Mouse (Mus musculus): Measurements from ENCODE around the gene Cyp2w1. TPM values are rescaled to one million over a fixed set of nuclear protein-coding genes. Genes with fewer than 3 reads are reported as not detected.
A peak's percentile ranks its signal among the peaks of the same experiment; 100 is the strongest.

The Cyp2w1 gene
- polyA plus RNA-seq, 1 experiment from 2014 or later = not detected

DNA sequence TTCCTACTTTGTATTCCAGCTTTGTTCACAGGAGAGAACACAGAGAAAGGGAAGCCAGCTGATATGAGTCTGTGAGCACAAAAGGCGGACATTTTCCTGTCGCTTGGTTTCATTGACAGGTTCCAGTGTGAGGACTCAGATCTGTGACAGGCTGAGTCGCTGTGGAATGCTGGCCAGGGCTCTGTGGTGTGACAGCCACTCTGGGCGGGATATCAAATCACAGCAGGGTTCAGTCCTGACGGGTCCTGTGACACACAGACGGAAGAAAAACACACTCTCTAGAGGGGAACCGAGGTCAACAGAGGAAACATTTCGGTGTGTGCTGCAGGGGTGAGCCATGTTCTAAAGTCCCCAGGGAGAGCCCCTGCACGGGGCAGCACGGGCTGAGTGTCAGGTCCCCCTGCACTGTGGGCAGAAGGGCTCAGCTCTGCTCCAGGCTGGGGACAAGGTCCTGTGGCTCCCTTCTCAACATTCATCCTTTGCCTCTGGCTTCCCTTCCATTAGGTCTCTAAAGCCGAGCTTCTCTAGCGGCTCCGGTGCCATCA lies 14.5 kb upstream of the Cyp2w1 start:
- no peak overlapping the region for H3K27ac ChIP-seq
- DNase-seq (ENCODE audit: low spot score) = no peak
- no peak overlapping the region for H3K4me3 ChIP-seq
- 87% methylated on average over 13 of the region's 13 CpGs for WGBS
- no peaks in the 10 kb centered on the region for H3K9me3 ChIP-seq (replicated peaks)
- H3K4me1 ChIP-seq = no peaks in the 10 kb centered on the region
- H3K27me3 ChIP-seq (ENCODE audit: low read depth, poor library complexity, severe bottlenecking) = no peaks in the 10 kb centered on the region
- H3K36me3 ChIP-seq = peaks cover 81% of the 10 kb centered on the region

DNA sequence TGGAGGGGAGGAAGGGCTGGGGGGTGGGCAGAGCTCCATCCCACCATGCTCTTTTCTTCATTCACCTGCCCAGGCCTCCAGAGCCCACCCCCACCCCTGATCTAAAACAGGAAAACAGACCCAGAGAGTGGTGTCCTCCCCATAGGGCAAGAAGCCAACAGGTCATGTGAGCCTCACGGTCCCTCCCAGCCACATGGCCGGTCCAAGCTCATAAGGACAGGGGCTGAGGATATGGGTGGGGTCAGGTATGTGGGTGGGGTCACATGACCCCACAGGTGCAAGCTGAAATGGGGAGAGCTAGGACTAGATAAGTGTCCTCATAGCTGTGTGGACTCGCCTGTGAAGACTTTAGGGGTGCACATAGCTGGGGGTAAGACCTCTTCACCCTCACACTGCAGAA lies 14.0 kb upstream of the Cyp2w1 start:
- Histone ChIP-seq H3K36me3 (peaks cover 82% of the 10 kb centered on the region), H3K4me3 (no peak overlapping the region), H3K27me3 (ENCODE audit: low read depth, poor library complexity, severe bottlenecking) (no peaks in the 10 kb centered on the region), H3K27ac (no peak overlapping the region), H3K4me1 (peaks cover under 1% of the 10 kb centered on the region; the same call in 1 of the 2 replicates), H3K9me3 (replicated peaks) (no peaks in the 10 kb centered on the region)
- no peak for DNase-seq (ENCODE audit: low spot score)
- WGBS = 89% methylated on average over 3 of the region's 3 CpGs

DNA sequence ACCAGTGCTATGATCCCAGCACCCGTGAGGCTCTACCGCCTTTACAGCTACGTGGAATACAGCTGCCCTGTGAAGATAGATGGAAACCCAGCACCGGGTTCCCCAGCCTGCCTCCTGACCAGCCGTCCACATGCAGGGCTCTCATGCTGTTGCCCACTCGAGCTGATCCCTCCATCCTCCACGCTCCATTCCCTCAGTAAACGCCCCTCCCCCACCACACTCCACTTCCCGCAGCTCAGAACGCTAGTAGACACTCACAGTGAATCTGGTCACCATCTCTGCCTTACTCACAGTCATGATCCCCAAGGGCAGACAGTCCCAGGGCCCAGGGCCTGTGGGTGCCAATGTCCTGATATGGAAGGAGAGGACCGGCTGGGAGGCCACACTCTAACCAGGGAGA lies 13.5 kb upstream of the Cyp2w1 start:
- H3K4me1 ChIP-seq = peaks cover 5% of the 10 kb centered on the region
- no peaks in the 10 kb centered on the region for H3K9me3 ChIP-seq (replicated peaks)
- 87% methylated on average over 11 of the region's 11 CpGs for WGBS
- H3K36me3 ChIP-seq = peaks cover 82% of the 10 kb centered on the region
- no peaks in the 10 kb centered on the region for H3K27me3 ChIP-seq (ENCODE audit: low read depth, poor library complexity, severe bottlenecking)
- DNase-seq (ENCODE audit: low spot score) = no peak
- H3K4me3 ChIP-seq = no peak overlapping the region
- H3K27ac ChIP-seq = no peak overlapping the region

DNA sequence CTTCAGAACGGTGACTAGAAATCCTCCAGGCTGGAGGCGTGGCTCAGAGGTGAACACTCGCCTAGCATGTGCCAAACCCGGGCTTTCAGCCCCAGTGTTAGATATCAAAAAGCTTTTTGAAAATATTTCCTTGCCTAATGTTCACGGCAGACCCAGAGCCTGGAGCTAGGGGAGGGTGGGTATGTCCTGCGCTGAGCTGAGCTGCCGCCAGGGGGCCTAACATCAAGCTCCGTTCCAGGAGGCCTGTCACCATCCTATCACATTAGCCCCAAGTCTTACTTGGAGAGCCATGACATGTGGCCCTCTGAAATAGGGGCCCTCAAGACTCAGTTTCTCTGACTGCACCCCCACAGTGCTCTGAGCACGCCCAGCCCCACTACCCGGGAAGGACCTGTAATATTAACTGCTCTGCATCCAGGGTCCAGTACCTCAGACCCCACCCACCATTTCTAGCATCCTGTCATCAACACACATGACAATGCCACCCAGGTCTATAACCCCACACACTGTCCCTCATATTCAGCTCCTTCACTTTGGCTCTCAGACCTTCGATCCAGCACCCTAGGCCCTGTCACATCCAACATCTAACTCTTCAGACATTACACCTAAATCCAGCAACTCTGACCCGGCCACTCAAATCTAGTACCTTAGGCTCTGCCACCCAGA lies 8.3 kb upstream of the Cyp2w1 start:
- Histone ChIP-seq H3K27ac (peak overlapping the region; percentile 89), H3K9me3 (replicated peaks) (no peaks in the 10 kb centered on the region), H3K27me3 (ENCODE audit: low read depth, poor library complexity, severe bottlenecking) (no peaks in the 10 kb centered on the region), H3K36me3 (peaks cover 37% of the 10 kb centered on the region), H3K4me3 (peak overlapping the region; percentile 87), H3K4me1 (peaks cover 16% of the 10 kb centered on the region)
- WGBS = 6% methylated on average over 12 of the region's 12 CpGs
- peak; percentile 86 for DNase-seq (ENCODE audit: low spot score)

DNA sequence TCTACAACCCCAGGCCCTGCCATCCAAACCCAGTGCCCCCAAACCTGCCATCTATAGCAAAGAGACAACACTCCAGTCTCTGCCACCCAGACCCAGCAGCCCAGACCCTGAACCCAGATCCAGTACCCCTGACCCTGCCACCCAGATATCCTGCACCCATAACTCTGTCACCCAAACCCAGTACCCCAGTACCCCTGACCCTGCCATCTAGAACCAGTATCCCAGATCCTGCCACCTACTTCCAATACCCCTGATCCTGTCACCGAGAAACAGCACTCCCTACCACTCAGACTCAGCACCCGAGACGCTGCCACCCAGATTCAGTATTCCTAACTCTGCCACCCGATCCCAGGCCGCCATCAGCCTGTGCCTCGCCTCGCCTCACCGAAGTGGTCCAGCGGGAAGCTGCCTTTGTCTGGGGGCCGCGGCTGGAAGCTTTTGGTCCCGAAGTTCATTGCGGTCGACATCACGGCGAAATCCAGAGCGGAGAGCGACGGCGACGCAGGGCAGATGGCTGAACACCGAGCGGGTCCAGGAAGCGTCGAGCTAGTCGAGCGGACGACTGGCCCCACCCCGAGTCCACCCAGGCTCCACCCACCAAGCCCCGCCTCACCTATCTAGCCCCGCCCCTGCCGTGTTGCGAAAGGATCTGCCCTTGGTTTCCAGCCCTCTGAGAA lies 7.6 kb upstream of the Cyp2w1 start:
- DNase-seq (ENCODE audit: low spot score) = peak; percentile 94
- no peaks in the 10 kb centered on the region for H3K27me3 ChIP-seq (ENCODE audit: low read depth, poor library complexity, severe bottlenecking)
- H3K36me3 ChIP-seq = peaks cover 30% of the 10 kb centered on the region
- peak overlapping the region; percentile 87 for H3K4me3 ChIP-seq
- peaks cover 16% of the 10 kb centered on the region for H3K4me1 ChIP-seq
- WGBS = under 1% methylated on average over 33 of the region's 33 CpGs
- H3K9me3 ChIP-seq (replicated peaks) = no peaks in the 10 kb centered on the region
- H3K27ac ChIP-seq = peak overlapping the region; percentile 89

DNA sequence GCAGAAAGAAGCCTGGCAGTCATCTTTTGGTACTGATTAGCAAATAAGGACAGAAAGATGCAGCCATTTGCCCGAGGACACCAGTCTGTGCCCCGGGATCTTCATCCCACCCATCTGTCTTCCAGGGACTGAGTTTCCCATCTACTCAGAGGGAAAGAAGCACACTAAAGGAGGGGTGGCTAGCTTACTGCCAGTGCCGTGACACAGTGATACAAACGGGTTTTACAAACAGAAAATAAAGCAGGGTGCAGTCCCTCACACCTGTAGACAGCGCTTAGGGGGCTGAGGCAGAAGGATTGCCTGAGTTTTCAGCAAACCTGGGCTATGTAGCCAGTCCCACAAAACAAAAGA lies 7.1 kb upstream of the Cyp2w1 start:
- Histone ChIP-seq H3K27ac (peak overlapping the region; percentile 89; the same call in 1 of the 2 replicates), H3K4me3 (peak overlapping the region; percentile 87)
- WGBS = 11% methylated on average over 5 of the region's 5 CpGs

DNA sequence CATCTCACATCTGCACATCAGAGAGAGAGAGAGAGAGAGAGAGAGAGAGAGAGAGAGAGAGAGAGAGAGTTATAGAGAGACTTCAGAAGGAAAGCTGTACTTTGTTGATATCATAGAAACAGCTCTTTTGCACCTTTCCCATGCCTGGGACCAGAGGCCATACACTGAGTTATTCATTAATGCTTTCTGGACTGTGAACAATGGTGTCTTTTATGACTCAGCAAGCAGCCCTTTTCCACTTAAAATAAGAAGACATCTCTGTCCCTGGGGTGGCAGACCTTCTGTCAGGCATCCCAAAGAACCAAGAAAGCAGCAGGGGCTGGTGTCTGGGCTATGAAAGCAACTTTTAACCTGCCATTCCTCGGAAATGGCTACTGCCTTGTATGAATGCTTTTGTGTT lies 5.2 kb upstream of the Cyp2w1 start:
- Histone ChIP-seq H3K27me3 (ENCODE audit: low read depth, poor library complexity, severe bottlenecking) (peaks cover 17% of the 10 kb centered on the region), H3K4me1 (peaks cover 36% of the 10 kb centered on the region), H3K9me3 (replicated peaks) (no peaks in the 10 kb centered on the region), H3K27ac (no peak overlapping the region), H3K36me3 (peaks cover 8% of the 10 kb centered on the region), H3K4me3 (no peak overlapping the region)
- WGBS = 74% methylated on average over 1 of the region's 1 CpGs
- no peak for DNase-seq (ENCODE audit: low spot score)

More for the DNA sequence above, 7.1 kb upstream of the Cyp2w1 start:
- Histone ChIP-seq H3K9me3 (replicated peaks) (no peaks in the 10 kb centered on the region), H3K36me3 (peaks cover 25% of the 10 kb centered on the region), H3K27me3 (ENCODE audit: low read depth, poor library complexity, severe bottlenecking) (no peaks in the 10 kb centered on the region), H3K4me1 (peaks cover 19% of the 10 kb centered on the region)
- DNase-seq (ENCODE audit: low spot score) = no peak

DNA sequence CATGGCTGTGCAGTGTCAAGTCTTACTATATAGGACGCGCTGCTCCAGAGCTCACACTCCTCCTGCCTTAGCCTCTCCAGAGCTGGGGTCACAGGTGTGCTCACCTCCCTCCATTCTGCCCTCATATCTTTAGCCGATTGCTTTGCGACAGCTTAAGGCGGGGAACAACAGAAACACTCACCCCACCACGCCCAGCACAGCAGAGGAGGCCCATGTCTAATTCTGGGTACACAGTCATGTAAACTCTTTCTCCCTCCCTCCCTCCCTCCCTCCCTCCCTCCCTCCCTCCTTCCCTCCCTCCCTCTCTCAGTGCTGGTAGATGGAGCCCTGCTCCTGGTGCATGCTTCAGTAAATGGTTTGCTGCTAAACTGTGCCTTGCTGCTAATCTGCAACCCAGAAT lies 2.7 kb upstream of the Cyp2w1 start:
- no peaks in the 10 kb centered on the region for H3K9me3 ChIP-seq (replicated peaks)
- no peaks in the 10 kb centered on the region for H3K36me3 ChIP-seq

DNA sequence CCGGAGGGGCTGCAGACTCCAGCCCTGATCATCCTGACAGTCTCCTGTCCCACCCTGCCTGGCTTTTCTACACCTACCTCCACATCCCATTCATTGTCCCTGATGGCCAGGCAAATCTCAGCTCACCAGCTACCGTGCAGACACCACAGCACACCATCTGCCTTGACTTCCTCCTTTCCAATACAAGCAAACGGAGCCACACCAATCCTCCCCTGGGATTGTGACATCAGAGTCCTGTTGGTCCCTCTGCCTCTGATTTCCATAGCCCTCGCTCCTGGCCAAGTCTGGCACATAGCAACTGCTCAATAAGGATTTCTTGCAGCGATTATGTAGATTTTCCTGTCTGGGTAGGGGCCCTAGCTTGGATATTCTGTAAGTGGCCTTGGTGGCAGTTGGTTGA lies 1.3 kb upstream of the Cyp2w1 start, which contains the start of gene Cox19:
Gene Cox19, minus strand, starts transcription at position 285 of the 400 bp plus-strand sequence.
- no peaks in the 10 kb centered on the region for H3K36me3 ChIP-seq
- no peak for DNase-seq (ENCODE audit: low spot score)
- H3K4me1 ChIP-seq = peaks cover 25% of the 10 kb centered on the region
- WGBS = 52% methylated on average over 5 of the region's 5 CpGs
- 0 out of 2 replicates have a peak within 1 kb of the TSS, but pooled peaks have one; percentile 1 for H3K4me3 ChIP-seq
- peaks cover 29% of the 10 kb centered on the region for H3K27me3 ChIP-seq (ENCODE audit: low read depth, poor library complexity, severe bottlenecking)
- peak within 1 kb of the TSS; percentile 19 for H3K27ac ChIP-seq
- no peaks in the 10 kb centered on the region for H3K9me3 ChIP-seq (replicated peaks)

More for the DNA sequence above, 2.7 kb upstream of the Cyp2w1 start:
- WGBS = 84% methylated on average over 6 of the region's 6 CpGs
- Histone ChIP-seq H3K27ac (no peak overlapping the region), H3K27me3 (ENCODE audit: low read depth, poor library complexity, severe bottlenecking) (peaks cover 27% of the 10 kb centered on the region), H3K4me3 (no peak overlapping the region), H3K4me1 (peaks cover 29% of the 10 kb centered on the region)
- no peak for DNase-seq (ENCODE audit: low spot score)

DNA sequence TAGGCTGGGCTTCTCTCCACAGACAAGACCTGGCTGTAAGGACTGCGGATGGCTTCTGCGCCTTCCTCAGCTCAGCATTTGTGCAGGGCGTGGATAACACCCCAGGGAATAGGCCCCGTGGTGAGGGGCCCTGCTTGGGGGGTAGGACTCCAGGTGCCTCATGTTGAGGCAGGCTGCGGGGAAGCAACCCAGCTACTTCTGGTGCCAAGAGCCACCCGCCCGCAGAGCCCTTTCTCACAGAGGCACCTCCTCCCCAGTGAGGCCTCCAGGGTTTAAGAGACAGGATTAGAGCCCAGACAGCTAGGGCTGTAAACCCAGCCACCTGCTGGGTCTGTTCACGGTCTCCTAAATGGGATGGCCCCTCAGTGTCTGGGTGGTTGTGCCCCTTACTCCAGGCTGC lies 789 bp upstream of the Cyp2w1 start:
- WGBS = 27% methylated on average over 8 of the region's 8 CpGs
- H3K4me1 ChIP-seq = peaks cover 28% of the 10 kb centered on the region
- DNase-seq (ENCODE audit: low spot score) = no peak

DNA sequence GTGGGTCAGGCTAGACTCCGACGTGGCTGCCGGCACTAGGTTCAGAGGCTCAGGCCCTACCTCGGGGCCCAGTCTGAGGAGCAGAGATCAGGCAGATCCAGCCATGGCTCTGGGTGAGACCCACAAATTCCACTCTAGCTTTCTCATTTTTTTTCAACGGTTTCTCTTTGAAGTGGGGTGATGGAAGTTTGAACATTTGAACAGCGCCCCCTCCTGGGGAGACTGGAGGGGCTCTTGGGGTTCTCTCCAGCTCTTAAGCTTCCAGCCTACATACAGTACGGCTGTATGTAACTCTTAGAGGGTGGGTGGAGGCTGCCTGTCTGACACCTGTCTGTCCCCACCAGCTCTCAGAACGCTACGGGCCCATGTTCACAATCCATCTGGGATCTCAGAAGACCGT lies 1.1 kb downstream of the Cyp2w1 start:
- no peak for DNase-seq (ENCODE audit: low spot score)
- Histone ChIP-seq H3K27ac (no peak overlapping the region), H3K27me3 (ENCODE audit: low read depth, poor library complexity, severe bottlenecking) (peaks cover 31% of the 10 kb centered on the region), H3K4me1 (peaks cover 35% of the 10 kb centered on the region), H3K36me3 (no peaks in the 10 kb centered on the region), H3K4me3 (no peak overlapping the region), H3K9me3 (replicated peaks) (no peaks in the 10 kb centered on the region)
- 61% methylated on average over 10 of the region's 10 CpGs for WGBS

More for the DNA sequence above, 789 bp upstream of the Cyp2w1 start:
- peak overlapping the region; percentile 19 for H3K27ac ChIP-seq
- H3K4me3 ChIP-seq = 0 out of 2 replicates have a peak overlapping the region, but pooled peaks have one; percentile 1
- no peaks in the 10 kb centered on the region for H3K9me3 ChIP-seq (replicated peaks)
- no peaks in the 10 kb centered on the region for H3K36me3 ChIP-seq
- peaks cover 31% of the 10 kb centered on the region for H3K27me3 ChIP-seq (ENCODE audit: low read depth, poor library complexity, severe bottlenecking)

DNA sequence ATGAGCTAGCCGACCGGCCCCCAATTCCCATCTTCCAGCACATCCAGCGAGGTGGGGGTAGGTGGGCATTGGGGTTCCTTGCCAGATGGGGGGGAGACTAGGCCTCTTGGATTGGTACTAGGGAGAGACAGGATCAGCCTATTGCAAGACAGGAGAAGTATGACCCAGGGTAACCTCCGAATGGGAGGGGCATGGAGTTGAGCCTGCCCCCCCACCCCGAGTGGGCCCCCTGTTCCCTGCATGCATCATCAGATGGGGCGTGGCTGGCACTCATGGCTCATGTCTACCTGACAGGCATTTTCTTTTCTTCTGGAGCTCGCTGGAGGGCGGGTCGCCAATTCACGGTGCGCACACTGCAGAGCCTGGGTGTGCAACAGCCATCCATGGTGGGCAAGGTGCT lies 1.5 kb downstream of the Cyp2w1 start:
- H3K27ac ChIP-seq = no peak overlapping the region
- WGBS = 85% methylated on average over 11 of the region's 11 CpGs
- H3K4me3 ChIP-seq = no peak overlapping the region
- peaks cover 35% of the 10 kb centered on the region for H3K4me1 ChIP-seq
- no peaks in the 10 kb centered on the region for H3K9me3 ChIP-seq (replicated peaks)
- H3K27me3 ChIP-seq (ENCODE audit: low read depth, poor library complexity, severe bottlenecking) = peaks cover 31% of the 10 kb centered on the region
- no peaks in the 10 kb centered on the region for H3K36me3 ChIP-seq
- DNase-seq (ENCODE audit: low spot score) = no peak

DNA sequence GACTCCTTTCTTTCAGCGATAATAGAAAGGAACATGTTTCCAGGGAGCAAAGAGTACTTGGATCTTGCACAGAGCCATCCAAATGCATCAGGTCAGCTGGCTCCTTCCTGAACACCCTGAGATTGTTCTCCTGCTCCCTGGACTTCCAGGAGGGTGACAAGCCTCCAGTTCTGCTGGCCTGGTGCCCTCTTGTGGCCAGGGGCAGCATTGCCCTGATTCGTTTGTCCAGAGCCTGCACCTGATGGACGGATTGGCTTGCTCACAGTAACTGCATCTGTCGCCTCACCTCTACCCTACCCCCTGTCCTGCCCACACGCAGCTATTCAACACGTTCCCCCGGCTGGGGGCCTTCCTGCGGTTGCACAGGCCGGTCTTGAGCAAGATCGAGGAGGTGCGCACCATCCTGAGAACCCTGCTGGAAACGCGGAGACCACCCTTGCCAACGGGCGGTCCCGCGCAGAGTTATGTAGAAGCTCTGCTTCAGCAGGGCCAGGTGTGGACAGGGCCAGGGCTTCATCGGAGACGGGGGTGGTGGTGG lies 2.9 kb downstream of the Cyp2w1 start:
- no peaks in the 10 kb centered on the region for H3K9me3 ChIP-seq (replicated peaks)
- no peak overlapping the region for H3K27ac ChIP-seq
- no peak overlapping the region for H3K4me3 ChIP-seq
- WGBS = 38% methylated on average over 19 of the region's 19 CpGs
- peak; percentile 82 for DNase-seq (ENCODE audit: low spot score)
- H3K36me3 ChIP-seq = 0 out of 2 replicates have a peak, but pooled peaks cover 4% of the 10 kb centered on the region
- H3K27me3 ChIP-seq (ENCODE audit: low read depth, poor library complexity, severe bottlenecking) = peaks cover 31% of the 10 kb centered on the region
- peaks cover 32% of the 10 kb centered on the region for H3K4me1 ChIP-seq
